9 mouse cellular contexts compared by ENCODE assay signal in the genomic region with DNA sequence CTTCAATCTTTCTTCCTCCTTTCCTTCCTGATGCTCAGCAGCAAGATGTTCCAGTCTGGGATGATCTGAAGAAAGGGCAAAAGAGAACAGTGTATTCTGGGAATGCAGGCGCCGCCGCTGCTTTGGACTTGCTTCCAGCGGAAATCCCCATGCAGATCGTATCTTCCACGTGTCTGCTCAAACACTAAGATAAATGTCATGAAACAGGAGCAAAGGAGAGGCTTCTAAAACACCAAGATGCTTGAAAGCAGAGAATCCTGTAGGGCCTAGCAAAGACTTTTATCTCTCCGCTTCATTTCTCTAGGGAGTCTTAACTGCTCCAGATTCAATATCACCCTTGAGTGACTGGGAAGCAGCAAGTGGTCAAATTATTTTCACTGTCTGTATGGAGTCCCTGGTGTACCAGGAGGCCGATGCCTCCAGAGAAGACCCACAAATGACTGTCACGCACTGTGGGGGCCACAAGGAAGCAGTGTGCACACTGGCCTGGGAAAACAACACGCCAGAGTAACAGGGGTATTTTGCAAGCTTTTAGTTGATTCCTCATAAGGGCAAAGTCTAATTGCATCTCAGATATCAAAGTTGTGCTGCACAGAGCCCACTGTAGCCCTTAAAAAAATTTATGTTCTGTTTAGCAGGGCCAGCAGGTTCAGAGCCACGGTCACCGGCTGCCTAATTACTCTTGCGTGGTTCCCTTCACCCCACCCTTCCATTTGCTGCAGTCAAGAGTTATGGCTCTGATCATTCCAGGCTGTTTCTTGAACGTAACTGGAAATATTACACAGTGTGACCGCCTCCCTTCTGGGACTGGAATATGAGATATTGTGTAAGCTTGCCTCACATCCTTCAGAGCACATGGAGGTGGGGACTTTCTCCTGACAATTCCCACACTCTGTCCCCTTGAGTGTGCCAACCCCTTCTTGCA.
DNase-seq lines count a peak whose midpoint lies in the region; ATAC-seq and TF ChIP-seq lines count a peak whose summit lies in the region.
"Had no signal": no experiment of that assay in that cellular context is flagged by ENCODE, and none has a peak within 500 bp of the region (broad histone marks: within the 10 kb centered on the region; RNA-seq: fewer than 3 reads in every experiment).

No protein-coding gene starts in this region.

- no peak for DNase-seq in lung, adult 2 months
- DNase-seq in gastrocnemius, postnatal 14 days = peak; percentile 39
- DNase-seq in thymus, postnatal 14 days = no peak
- no peak for DNase-seq in adrenal gland, adult 8-10 months
- DNase-seq in left cerebral cortex, adult 9 months (ENCODE audit: low spot score in 2 of 2) = no peak
- DNase-seq: liver, postnatal 0 days had no signal

- WGBS in lung, embryonic 15.5 days = 65% methylated on average over 15 of the region's 15 CpGs
- 67% methylated on average over 15 of the region's 15 CpGs for WGBS in lung, adult 2 months
- WGBS in kidney, embryonic 15.5 days = 10% methylated on average over 15 of the region's 15 CpGs
- 42% methylated on average over 15 of the region's 15 CpGs for WGBS in neural tube, embryonic 13.5 days

- TF ChIP-seq POLR2A in lung, adult 2 months (IDR thresholded peaks at IDR 0.05; ENCODE audit: borderline replicate concordance, extremely low read depth, low read depth, low read length) = no peak

- peak; percentile 42; the same call in 1 of the 2 replicates for ATAC-seq in lung, embryonic 15.5 days (ENCODE audit: borderline replicate concordance, extremely low read depth, low FRiP score, low TSS enrichment)
- ATAC-seq in kidney, embryonic 15.5 days (replicated peaks; ENCODE audit: low FRiP score) = peak; percentile 93
- ATAC-seq in neural tube, embryonic 13.5 days (ENCODE audit: low read depth) = peak; percentile 36; the same call in 1 of the 2 replicates
- ATAC-seq: liver, postnatal 0 days had no signal

- H3K4me3 ChIP-seq in lung, embryonic 15.5 days = no peak overlapping the region
- H3K4me3 ChIP-seq in lung, adult 2 months (replicated peaks; ENCODE audit: extremely low read depth, low read depth, low read length) = no peak overlapping the region
- no peak overlapping the region for H3K4me3 ChIP-seq in kidney, embryonic 15.5 days (replicated peaks)
- no peak overlapping the region for H3K4me3 ChIP-seq in neural tube, embryonic 13.5 days

- 0 out of 2 replicates have a peak, but pooled peaks cover 7% of the 10 kb centered on the region for H3K4me1 ChIP-seq in lung, embryonic 15.5 days
- peaks cover 8% of the 10 kb centered on the region; the same call in 1 of the 2 replicates for H3K4me1 ChIP-seq in lung, adult 2 months (ENCODE audit: control insufficient read depth, insufficient read depth, low read length)
- peaks cover 53% of the 10 kb centered on the region for H3K4me1 ChIP-seq in kidney, embryonic 15.5 days
- H3K4me1 ChIP-seq in neural tube, embryonic 13.5 days (replicated peaks) = peaks cover 33% of the 10 kb centered on the region

- no peak overlapping the region for H3K27ac ChIP-seq in lung, embryonic 15.5 days
- H3K27ac ChIP-seq in kidney, embryonic 15.5 days = peak overlapping the region; percentile 87
- peak overlapping the region; percentile 61 for H3K27ac ChIP-seq in neural tube, embryonic 13.5 days (replicated peaks)

- H3K4me2 ChIP-seq in lung, embryonic 15.5 days = no peak overlapping the region
- H3K4me2 ChIP-seq in kidney, embryonic 15.5 days = peak overlapping the region; percentile 18
- no peak overlapping the region for H3K4me2 ChIP-seq in neural tube, embryonic 13.5 days

- no peak for TF ChIP-seq CTCF in lung, adult 2 months (IDR thresholded peaks at IDR 0.05; ENCODE audit: insufficient read depth, low read length)

- H3K9me3 ChIP-seq in lung, embryonic 15.5 days = no peaks in the 10 kb centered on the region
- H3K9me3 ChIP-seq in kidney, embryonic 15.5 days (replicated peaks) = peaks cover 3% of the 10 kb centered on the region; the same call in 1 of the 2 replicates
- H3K9me3 ChIP-seq in neural tube, embryonic 13.5 days = no peaks in the 10 kb centered on the region

- H3K36me3 ChIP-seq in lung, embryonic 15.5 days = no peaks in the 10 kb centered on the region
- no peaks in the 10 kb centered on the region for H3K36me3 ChIP-seq in kidney, embryonic 15.5 days
- no peaks in the 10 kb centered on the region for H3K36me3 ChIP-seq in neural tube, embryonic 13.5 days

- intact Hi-C loops in gastrocnemius, postnatal 14 days (cut with DNase I; ENCODE audit: low total_unique reads) = no loop called here

- H3K9ac ChIP-seq in lung, embryonic 15.5 days = no peak overlapping the region
- no peak overlapping the region for H3K9ac ChIP-seq in kidney, embryonic 15.5 days
- H3K9ac ChIP-seq in neural tube, embryonic 13.5 days = no peak overlapping the region
- H3K9ac ChIP-seq: liver, postnatal 0 days had no signal

- H3K27me3 ChIP-seq in lung, embryonic 15.5 days = no peaks in the 10 kb centered on the region
- no peaks in the 10 kb centered on the region for H3K27me3 ChIP-seq in kidney, embryonic 15.5 days
- H3K27me3 ChIP-seq in neural tube, embryonic 13.5 days = no peaks in the 10 kb centered on the region

Comparison
In these comparisons a context has a peak if more than half of its experiments do, and no peak if none do; other contexts are left out.
1. ATAC-seq: peak in every context shown above with its lines; median percentile 93 in kidney, embryonic 15.5 days; 42 in lung, embryonic 15.5 days; 36 in neural tube, embryonic 13.5 days.